Mouse (Mus musculus) forebrain, embryonic 12.5 days (tissue): ENCODE results near the gene Gm20388. TPM values are rescaled to one million over a fixed set of nuclear protein-coding genes. Genes with fewer than 3 reads are reported as not detected.

ENCODE experiments used
- ATAC-seq: fragments of 200-750 bp; cut with Nextera tagmentation; 2 replicates; pipeline ENCODE4 v1.8.0; 2017; ENCODE audit warnings: moderate TSS enrichment; ENCODE audit not compliant: low FRiP score
- H3K27ac ChIP-seq: fragments of 300-500 bp; sonication (generic); 2 replicates; pipeline ENCODE4 v1.5.1; 2016; ENCODE audit warnings: mild to moderate bottlenecking
- H3K27me3 ChIP-seq: fragments of 300-500 bp; sonication (generic); 2 replicates; pipeline ENCODE4 v1.6.1; 2016; ENCODE audit warnings: mild to moderate bottlenecking
- H3K36me3 ChIP-seq: fragments of 300-500 bp; sonication (generic); replicated peaks from 2 replicates; pipeline ENCODE4 v1.6.1; 2016; ENCODE audit warnings: mild to moderate bottlenecking
- H3K4me1 ChIP-seq: fragments of 300-500 bp; sonication (generic); 2 replicates; pipeline ENCODE4 v1.6.1; 2016
- H3K4me2 ChIP-seq: fragments of 300-500 bp; sonication (generic); 2 replicates; pipeline ENCODE4 v1.6.1; 2016; ENCODE audit warnings: mild to moderate bottlenecking, moderate library complexity
- H3K4me3 ChIP-seq: fragments of 300-500 bp; sonication (generic); replicated peaks from 2 replicates; pipeline ENCODE4 v1.5.1; 2016; ENCODE audit warnings: mild to moderate bottlenecking
- H3K9ac ChIP-seq: fragments of 300-500 bp; sonication (generic); 2 replicates; pipeline ENCODE4 v1.6.1; 2016; ENCODE audit warnings: mild to moderate bottlenecking
- H3K9me3 ChIP-seq: fragments of 300-500 bp; sonication (generic); 2 replicates; pipeline ENCODE4 v1.6.1; 2016
- WGBS: fragments of 180-500 bp; shearing (Covaris S2); methylation state at CpG from one replicate; pipeline ENCODE4 v1.1.7; 2016; 5-methylcytosine and 5-hydroxymethylcytosine counted together
- polyA plus RNA-seq: library from polyadenylated mRNA; unstranded; fragments of >200 nt; fragmentation: Nextera tagmentation; extraction: Ambion mirVana; gene quantifications from 2 replicates; pipeline ENCODE4 v1.2.1, GENCODE M21; 2016

Gm20388 gene
- polyA plus RNA-seq, 1 experiment from 2014 or later = not detected

DNA sequence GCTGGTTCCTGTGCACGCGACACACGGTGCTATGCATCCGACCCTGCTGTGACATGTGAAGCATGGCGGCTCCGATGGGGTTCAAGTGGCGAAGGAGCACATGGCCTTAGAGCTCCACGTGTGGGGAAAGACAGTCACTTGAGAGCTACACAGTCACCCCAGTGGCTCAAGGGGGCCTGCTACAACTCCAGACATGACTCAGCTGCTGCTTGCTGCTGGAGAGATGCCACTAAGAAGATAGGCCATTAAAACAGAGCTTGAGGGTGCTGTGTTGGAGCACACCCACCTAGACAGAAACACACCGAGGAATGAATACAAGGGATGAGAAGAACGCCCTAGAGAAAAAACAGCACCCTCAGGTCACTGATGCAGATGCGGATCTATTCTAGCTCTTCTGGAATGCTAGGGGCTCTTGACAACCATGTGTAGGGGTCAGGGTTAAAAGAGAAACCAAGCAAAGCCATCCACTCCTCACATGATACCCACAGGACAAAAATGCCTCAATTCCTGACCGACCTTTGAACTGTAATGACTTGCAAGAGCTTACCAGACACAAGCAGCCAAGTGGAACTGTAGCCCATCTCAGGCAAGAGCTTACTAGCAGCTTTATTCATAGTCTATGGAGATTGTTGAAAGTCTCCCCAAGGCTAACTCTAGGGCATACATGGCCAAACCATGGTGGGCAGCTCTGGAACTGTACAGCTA is 1737.0 kb downstream of the Gm20388 start:
- H3K9me3 ChIP-seq = no peaks in the 10 kb centered on the region
- no peak overlapping the region for H3K27ac ChIP-seq
- H3K4me3 ChIP-seq = no peak overlapping the region
- no peaks in the 10 kb centered on the region for H3K27me3 ChIP-seq
- no peak overlapping the region for H3K9ac ChIP-seq
- peaks cover 73% of the 10 kb centered on the region for H3K4me1 ChIP-seq
- WGBS = 89% methylated on average over 12 of the region's 12 CpGs
- H3K4me2 ChIP-seq = no peak overlapping the region
- ATAC-seq = no peak
- 0 out of 2 replicates have a peak, but pooled peaks cover 9% of the 10 kb centered on the region for H3K36me3 ChIP-seq

DNA sequence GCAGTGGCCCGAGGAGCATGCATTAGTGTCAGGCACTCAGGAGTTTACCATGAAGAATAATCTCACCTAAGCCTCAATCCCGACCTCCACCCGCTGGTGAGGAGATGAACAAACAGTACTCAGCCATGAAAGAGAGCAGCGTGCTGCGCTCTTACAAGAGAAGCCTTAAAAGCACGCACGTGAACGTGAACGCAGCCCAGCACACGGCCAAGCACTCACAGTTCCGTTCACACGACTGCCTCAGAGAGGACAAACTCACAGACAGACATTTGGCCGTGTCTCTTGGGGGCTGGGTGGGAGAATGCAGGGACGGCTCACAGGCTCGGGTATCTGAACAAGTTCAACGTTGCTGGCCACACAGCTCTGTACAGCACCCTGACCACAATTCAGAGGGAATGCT is 1737.8 kb downstream of the Gm20388 start:
- peak overlapping the region; percentile 99 for H3K4me2 ChIP-seq
- no peak overlapping the region for H3K4me3 ChIP-seq
- peak overlapping the region; percentile 17; the same call in 1 of the 2 replicates for H3K9ac ChIP-seq
- ATAC-seq = no peak
- WGBS = 77% methylated on average over 16 of the region's 16 CpGs
- H3K4me1 ChIP-seq = peaks cover 65% of the 10 kb centered on the region
- no peaks in the 10 kb centered on the region for H3K27me3 ChIP-seq
- no peaks in the 10 kb centered on the region for H3K9me3 ChIP-seq
- H3K27ac ChIP-seq = no peak overlapping the region
- H3K36me3 ChIP-seq = 0 out of 2 replicates have a peak, but pooled peaks cover 9% of the 10 kb centered on the region

DNA sequence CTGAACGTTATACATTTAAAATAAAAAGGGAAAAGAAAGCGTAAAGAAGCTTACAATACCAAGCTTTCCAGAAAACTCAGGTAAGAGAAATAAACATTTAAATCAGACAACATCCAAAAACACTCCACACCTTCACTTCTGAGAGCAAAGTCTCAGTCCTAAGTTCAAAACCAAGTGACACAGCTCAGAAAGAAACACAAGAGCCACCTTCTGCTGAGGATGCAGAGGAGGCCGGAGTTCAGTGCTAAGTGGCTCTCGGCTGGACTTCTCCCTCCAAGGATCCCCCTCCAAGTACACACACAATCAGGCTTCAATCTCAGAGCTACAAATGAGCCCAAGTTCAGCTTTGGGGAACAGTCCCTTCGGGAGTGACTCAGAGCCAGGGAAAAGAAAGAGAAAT is 1738.8 kb downstream of the Gm20388 start:
- H3K4me3 ChIP-seq = peak overlapping the region; percentile 88
- H3K4me2 ChIP-seq = peak overlapping the region; percentile 99
- WGBS = 77% methylated on average over 5 of the region's 5 CpGs
- no peak for ATAC-seq
- H3K9me3 ChIP-seq = no peaks in the 10 kb centered on the region
- H3K36me3 ChIP-seq = 0 out of 2 replicates have a peak, but pooled peaks cover 9% of the 10 kb centered on the region
- no peaks in the 10 kb centered on the region for H3K27me3 ChIP-seq
- H3K4me1 ChIP-seq = peaks cover 65% of the 10 kb centered on the region
- no peak overlapping the region for H3K27ac ChIP-seq
- peak overlapping the region; percentile 92 for H3K9ac ChIP-seq

DNA sequence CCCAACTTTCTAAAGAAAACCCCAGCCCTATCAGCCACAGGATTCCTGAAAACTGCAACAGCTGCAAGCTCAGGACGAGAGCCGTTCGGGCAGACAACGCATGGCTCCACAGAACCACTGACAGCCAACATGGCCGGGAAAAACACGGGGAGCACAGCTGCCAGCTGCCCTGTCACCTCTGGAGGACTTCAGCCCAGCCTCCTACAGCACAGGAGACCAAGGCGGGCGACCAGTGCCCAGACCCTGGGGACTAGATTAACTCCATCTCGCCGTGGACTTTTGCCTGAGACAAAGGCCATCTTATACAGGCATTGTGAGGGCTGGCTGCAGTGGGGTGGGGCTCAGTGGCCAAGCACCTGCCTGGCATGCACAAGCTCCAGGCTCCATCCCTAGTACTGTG is 1739.3 kb downstream of the Gm20388 start:
- Histone ChIP-seq H3K27ac (no peak overlapping the region), H3K27me3 (no peaks in the 10 kb centered on the region), H3K36me3 (0 out of 2 replicates have a peak, but pooled peaks cover 9% of the 10 kb centered on the region), H3K9ac (peak overlapping the region; percentile 92), H3K4me3 (peak overlapping the region; percentile 88), H3K4me2 (peak overlapping the region; percentile 99), H3K4me1 (peaks cover 64% of the 10 kb centered on the region), H3K9me3 (no peaks in the 10 kb centered on the region)
- WGBS = 45% methylated on average over 10 of the region's 10 CpGs
- no peak for ATAC-seq

DNA sequence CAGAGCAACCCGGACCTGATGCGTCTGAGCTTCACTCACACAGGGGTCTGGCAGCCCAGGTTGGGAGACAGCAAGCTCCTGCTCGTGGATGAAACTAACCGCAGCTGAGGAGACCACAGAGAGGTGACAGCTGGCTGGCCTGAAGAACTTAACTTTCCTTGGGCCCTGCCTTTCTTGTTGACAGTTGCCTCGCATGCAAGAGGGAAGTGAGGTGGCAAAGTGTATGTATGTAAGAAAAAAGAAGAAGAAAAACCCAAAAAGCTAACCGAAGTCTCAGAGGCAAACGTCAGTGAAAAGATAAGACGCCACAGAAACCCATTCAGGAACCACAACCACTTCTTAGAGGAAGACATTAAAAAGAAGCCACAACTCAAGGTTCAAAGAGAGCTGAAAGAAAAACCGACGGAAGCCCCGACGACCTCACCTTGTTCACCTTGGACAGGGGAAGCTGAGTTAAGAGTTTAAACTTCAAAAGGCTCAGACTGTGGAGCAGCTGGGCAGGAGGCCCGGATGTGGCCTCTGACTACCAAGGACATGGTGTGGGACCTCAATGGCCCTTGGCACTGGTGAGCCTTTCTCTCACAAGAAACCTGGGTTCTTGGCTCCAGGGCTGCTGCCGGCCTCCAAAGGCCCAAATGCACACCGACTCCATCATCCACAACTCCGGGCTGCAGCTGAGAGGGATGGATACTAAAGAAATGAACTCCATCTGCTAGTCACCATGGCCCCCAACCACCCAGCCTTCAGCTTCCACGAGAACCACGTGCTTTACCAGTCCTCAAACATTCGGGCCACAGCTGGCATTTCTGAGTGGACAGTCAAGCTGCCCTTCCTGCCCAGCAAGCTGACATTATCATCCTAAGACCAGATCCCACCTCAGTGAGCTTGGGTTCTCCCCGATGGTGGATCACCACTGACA is 1740.0 kb downstream of the Gm20388 start:
- no peaks in the 10 kb centered on the region for H3K9me3 ChIP-seq
- no peak overlapping the region for H3K27ac ChIP-seq
- 0 out of 2 replicates have a peak, but pooled peaks cover 9% of the 10 kb centered on the region for H3K36me3 ChIP-seq
- no peak for ATAC-seq
- H3K27me3 ChIP-seq = no peaks in the 10 kb centered on the region
- peak overlapping the region; percentile 99 for H3K4me2 ChIP-seq
- H3K9ac ChIP-seq = peak overlapping the region; percentile 92
- H3K4me1 ChIP-seq = peaks cover 63% of the 10 kb centered on the region
- WGBS = 66% methylated on average over 20 of the region's 20 CpGs
- H3K4me3 ChIP-seq = peak overlapping the region; percentile 88

DNA sequence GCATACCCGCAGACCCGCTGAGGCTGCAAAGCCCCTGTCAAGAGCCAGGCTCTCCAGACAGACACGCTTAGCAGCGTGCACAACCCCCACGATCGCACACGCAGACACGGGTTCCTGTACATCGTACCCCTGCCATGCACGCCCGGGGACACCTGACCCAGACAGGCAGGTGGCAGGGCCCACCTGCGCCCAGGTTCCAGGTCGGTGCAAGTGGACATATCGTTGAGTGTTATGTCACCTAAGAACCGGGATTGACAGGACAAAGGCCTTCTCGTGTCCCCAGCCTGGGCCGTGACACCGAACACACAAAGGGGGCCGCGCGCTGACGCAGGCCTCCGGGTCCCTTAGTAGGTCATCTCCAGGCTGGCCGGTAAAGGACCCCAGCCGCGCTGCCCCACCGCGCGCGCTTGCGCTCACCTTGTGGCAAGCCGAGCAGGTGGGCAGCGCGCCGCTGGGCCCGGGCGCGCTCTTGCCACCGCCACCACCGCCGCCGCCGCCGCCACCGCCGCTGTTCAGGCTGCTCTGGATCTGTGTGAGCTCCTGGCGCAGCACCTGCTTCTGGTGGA is 1740.8 kb downstream of the Gm20388 start:
- H3K9ac ChIP-seq = peak overlapping the region; percentile 92
- peak overlapping the region; percentile 88 for H3K4me3 ChIP-seq
- H3K4me2 ChIP-seq = peak overlapping the region; percentile 99
- WGBS = 11% methylated on average over 47 of the region's 47 CpGs
- H3K36me3 ChIP-seq = 0 out of 2 replicates have a peak, but pooled peaks cover 9% of the 10 kb centered on the region
- H3K27me3 ChIP-seq = no peaks in the 10 kb centered on the region
- no peaks in the 10 kb centered on the region for H3K9me3 ChIP-seq
- ATAC-seq = no peak
- peak overlapping the region; percentile 82 for H3K27ac ChIP-seq
- peaks cover 63% of the 10 kb centered on the region for H3K4me1 ChIP-seq

DNA sequence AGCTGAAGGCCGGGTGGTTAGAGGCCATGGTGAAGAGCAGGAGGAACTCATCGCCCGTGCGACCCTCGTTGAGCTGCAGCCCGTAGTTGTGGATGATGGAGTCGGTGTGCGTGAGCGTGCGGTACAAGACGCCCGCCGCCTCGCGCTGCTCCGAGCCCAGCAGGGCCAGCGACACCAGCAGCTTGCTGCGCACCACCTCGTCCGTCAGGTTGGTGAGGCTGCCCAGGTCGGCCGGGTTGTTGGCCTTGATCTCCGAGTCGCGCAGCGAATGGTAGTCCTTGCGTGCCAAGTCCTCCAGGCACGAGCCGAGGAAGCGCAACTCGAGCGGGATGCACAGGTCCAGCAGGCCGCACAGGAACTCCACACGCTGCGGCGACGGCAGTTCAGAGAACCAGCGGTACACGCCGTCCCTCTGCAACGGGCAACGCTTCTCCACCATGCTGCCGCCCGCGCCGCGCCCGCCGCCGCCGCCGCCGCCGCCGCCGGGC is 1741.3 kb downstream of the Gm20388 start:
- H3K9ac ChIP-seq = peak overlapping the region; percentile 92
- H3K27me3 ChIP-seq = no peaks in the 10 kb centered on the region
- peak; percentile 2; the same call in 1 of the 2 replicates for ATAC-seq
- H3K4me1 ChIP-seq = peaks cover 63% of the 10 kb centered on the region
- peak overlapping the region; percentile 88 for H3K4me3 ChIP-seq
- H3K4me2 ChIP-seq = peak overlapping the region; percentile 99
- H3K27ac ChIP-seq = peak overlapping the region; percentile 82
- H3K36me3 ChIP-seq = 0 out of 2 replicates have a peak, but pooled peaks cover 9% of the 10 kb centered on the region
- no peaks in the 10 kb centered on the region for H3K9me3 ChIP-seq
- under 1% methylated on average over 53 of the region's 56 CpGs for WGBS

DNA sequence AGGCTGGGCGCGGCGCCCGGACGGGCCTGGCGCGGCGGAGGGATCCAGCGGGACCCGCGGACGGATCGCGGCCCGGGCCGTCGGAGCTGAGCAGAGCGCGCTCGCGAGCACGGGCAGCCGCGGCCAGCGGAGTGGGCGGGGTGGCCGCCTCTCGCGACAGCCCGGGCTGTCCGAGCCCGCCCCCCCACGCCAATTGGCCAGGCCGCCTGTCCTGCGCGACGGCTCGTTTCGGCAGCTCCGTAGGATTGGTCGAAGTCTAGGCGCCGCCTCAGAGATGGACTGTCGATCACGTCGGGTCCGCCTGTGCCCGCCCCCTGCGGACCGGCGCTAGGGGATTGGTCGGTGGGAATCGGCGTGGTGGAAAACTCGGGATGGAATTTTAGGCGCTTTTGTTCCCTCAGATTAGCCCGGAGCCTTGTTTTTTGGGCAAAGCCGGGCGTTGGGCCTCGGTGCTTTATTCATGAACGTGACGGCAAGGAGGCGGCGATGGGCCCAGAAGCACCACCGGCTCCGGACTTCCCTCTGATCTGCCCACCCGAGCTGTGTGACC is 1742.2 kb downstream of the Gm20388 start, which contains the start of gene Zcchc14:
Zcchc14 (minus strand) TSS at position 128 of the 550 bp plus-strand sequence.
- Histone ChIP-seq H3K4me1 (peaks cover 56% of the 10 kb centered on the region), H3K27ac (peak within 1 kb of the TSS; percentile 98), H3K9me3 (no peaks in the 10 kb centered on the region), H3K36me3 (0 out of 2 replicates have a peak, but pooled peaks cover 6% of the 10 kb centered on the region), H3K4me3 (peak within 1 kb of the TSS; percentile 88), H3K9ac (peak within 1 kb of the TSS; percentile 92), H3K4me2 (peak within 1 kb of the TSS; percentile 99), H3K27me3 (no peaks in the 10 kb centered on the region)
- WGBS = under 1% methylated on average over 65 of the region's 67 CpGs
- peak; percentile 98 for ATAC-seq

DNA sequence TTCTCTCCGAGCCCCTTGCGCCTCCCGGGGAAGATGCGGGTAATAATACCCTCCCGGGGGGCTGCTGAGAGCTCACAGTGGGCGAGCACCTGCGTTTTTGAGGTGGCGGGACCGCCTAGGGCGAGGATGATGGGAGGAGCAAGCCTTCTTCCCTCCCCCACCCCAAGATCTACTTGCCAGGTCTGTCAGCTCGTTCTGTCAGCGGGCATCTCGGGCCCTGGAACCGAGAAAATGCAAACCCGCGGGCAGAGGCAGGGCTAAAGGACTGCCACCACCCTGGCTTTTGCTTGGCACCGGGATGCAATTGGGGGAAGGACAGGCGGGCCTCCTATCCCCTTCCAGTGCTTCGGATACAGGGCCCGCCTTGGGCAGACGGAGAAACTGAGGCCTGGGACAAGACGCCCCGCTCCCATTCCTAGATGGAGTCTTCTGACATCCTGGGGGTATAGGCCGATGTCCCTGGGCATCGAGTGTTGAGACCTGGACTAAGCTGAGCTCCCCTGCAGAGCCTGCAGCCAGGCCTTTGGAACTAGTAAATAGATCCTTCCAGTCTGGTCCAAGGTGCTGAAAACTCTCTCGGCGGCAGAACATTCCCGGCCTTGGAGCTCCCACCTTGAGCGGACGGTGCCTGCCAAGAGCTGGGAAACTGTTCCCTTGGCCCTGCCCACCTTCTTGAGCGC is 1742.8 kb downstream of the Gm20388 start:
- Histone ChIP-seq H3K27me3 (no peaks in the 10 kb centered on the region), H3K9me3 (no peaks in the 10 kb centered on the region), H3K9ac (peak overlapping the region; percentile 92), H3K4me3 (peak overlapping the region; percentile 80), H3K4me2 (peak overlapping the region; percentile 91), H3K27ac (peak overlapping the region; percentile 98), H3K36me3 (0 out of 2 replicates have a peak, but pooled peaks cover 6% of the 10 kb centered on the region), H3K4me1 (peaks cover 50% of the 10 kb centered on the region)
- 1% methylated on average over 31 of the region's 31 CpGs for WGBS
- ATAC-seq = no peak; the same call in 1 of the 2 replicates

DNA sequence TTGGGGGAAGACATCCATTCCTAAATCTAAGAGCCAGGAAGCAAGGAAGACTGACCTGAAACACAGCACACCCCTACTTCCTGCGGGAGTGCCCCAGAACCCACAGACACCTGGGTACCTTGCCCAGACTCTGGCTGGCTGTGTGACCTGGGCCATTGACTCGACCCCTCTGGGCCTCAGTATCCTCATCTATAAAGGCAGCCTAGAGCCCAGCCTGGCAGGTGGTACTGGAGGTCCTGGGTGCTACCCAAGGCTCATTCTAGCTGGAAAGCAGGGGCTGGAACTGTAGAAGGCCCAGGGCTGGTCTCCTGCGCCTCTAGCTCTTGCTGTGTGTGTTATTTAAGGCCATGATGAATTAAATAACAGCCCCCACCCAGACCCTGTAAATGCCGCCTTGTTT is 1743.5 kb downstream of the Gm20388 start:
- WGBS = 82% methylated on average over 4 of the region's 4 CpGs
- H3K4me2 ChIP-seq = peak overlapping the region; percentile 91
- H3K9me3 ChIP-seq = no peaks in the 10 kb centered on the region
- H3K4me3 ChIP-seq = peak overlapping the region; percentile 80
- H3K27ac ChIP-seq = peak overlapping the region; percentile 98
- peak overlapping the region; percentile 92 for H3K9ac ChIP-seq
- 0 out of 2 replicates have a peak, but pooled peaks cover 6% of the 10 kb centered on the region for H3K36me3 ChIP-seq
- H3K27me3 ChIP-seq = no peaks in the 10 kb centered on the region
- H3K4me1 ChIP-seq = peaks cover 43% of the 10 kb centered on the region
- ATAC-seq = no peak

DNA sequence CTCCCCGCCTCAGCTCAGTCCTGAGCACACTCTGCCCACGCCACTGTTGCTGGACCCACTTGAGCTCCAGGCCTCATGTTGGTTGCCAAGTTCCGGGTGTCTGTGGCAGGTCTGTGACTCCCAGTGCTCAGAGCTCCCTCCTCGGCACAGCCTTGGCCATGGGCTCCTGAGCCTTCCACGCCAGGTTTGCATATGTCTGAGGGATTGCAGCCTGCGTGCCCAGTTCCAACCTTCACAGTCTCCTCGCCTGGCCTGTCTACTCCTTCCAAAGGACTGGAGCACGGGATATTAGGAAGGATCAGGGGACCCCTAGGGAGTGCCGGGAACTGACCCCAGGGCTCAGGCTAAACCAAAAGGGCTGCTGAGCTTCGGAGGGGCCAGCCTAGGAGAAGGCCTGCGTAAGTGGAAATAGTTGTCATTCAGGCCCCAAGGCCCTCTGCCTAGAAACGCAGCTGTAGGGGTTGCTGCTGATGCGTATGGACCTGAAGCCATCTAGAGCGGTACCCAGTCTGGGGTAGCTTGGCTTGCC is 1744.4 kb downstream of the Gm20388 start:
- Histone ChIP-seq H3K27me3 (no peaks in the 10 kb centered on the region), H3K36me3 (0 out of 2 replicates have a peak, but pooled peaks cover 3% of the 10 kb centered on the region), H3K9ac (no peak overlapping the region), H3K4me1 (peaks cover 34% of the 10 kb centered on the region), H3K4me3 (no peak overlapping the region), H3K27ac (no peak overlapping the region), H3K9me3 (no peaks in the 10 kb centered on the region), H3K4me2 (no peak overlapping the region)
- no peak for ATAC-seq
- 75% methylated on average over 14 of the region's 14 CpGs for WGBS
